Mouse (Mus musculus) embryo, embryonic 11.5 days (tissue): ENCODE measurements around the gene Os9.

ENCODE experiments used
- DNase-seq: peaks from one replicate; pipeline ENCODE4 v3.0.0-alpha.2; 2012; ENCODE audit warnings: low read depth, low spot score

The Os9 gene

DNA sequence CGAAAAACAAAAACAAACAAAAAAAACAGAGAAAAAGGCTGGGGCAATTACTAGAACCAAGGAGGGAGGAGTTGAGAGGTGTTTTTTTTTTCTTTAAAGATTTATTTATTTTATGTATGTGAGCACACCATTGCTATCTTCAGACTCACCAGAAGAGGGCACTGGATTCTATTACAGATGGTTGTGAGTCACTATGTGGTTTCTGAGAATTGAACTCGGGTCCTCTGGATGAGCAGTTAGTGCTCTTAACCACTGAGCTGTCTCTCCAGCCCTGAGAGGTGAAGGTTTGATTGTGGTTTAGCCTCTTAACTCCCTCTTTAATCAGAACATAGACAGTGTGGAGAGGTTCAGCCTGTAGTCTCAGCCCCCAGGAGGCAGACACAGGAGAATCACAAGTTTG, 5.9 kb downstream of the Os9 start:
- no peak for DNase-seq

DNA sequence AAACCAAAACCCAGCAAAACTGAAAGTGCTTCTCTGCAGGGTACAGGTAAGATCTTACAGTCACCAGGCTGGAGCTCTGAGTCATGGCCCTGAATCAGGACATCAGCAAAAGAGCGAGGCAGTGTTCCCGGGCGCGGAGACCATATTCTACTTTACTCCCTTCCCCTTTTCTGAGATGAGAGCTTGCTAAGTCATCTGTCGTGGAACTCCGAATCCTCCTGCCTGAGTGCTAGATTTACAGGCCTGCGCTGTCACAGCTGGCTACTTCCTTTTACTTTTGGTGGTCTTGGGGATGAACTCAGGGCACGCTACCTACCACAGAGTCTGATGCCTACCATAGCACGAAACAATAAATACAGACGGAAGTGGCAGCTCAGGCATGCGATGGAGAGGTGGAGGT, 6.5 kb downstream of the Os9 start:
- no peak for DNase-seq

DNA sequence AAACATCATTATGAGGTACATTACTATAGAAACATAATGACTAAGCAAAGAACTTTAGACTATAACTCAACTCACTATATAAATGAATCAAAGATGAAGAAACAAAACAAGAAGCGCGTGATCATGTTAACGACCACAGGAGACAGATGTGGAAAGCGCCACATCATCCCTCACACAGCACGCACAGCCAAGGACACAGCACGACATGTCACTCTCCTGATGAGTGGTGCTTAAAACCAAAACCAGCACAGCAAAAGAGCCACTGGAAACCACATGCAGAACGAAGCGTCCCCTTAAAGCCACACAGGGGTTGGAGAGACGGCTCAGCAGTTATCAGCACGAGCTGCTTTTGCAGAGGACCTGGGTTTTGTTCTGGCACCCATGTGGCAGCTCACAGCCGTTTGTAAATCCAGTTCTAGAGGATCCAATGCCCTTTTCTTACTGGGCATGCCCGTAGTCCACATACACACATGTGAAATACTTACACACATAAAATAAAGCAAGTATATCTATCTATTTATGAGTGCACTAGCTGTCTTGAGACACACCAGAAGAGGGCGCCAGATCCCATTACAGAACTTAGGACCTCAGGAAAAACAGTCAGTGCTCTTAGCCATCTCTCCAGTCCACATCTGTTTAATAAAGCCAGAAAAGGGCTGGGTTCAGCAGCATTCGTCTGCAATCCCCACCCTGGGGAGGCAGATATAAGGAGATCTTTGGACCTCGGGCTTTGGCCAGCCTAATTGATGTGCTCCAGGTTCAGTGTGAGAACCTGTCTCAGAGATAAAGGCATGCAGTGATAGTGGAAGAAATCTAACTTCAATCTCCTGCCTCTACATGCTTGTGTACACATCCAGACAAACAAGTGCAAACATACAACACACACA, 9.7 kb downstream of the Os9 start:
- DNase-seq = no peak

DNA sequence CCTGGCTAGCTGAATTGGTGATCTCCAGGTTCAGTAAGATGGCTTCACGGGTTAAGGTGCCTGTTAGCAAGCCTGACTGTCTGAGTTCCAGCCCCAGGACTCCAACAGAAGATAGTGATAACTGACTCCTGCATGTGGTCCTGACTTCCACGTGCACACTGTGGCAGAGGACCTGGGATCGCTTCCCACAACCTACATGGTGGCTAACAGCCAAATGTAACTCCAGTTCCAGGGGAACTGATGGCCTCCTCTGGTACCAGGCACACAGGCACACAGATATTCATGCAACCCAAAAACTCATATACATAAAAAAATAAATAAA, 12.7 kb downstream of the Os9 start:
- no peak for DNase-seq

DNA sequence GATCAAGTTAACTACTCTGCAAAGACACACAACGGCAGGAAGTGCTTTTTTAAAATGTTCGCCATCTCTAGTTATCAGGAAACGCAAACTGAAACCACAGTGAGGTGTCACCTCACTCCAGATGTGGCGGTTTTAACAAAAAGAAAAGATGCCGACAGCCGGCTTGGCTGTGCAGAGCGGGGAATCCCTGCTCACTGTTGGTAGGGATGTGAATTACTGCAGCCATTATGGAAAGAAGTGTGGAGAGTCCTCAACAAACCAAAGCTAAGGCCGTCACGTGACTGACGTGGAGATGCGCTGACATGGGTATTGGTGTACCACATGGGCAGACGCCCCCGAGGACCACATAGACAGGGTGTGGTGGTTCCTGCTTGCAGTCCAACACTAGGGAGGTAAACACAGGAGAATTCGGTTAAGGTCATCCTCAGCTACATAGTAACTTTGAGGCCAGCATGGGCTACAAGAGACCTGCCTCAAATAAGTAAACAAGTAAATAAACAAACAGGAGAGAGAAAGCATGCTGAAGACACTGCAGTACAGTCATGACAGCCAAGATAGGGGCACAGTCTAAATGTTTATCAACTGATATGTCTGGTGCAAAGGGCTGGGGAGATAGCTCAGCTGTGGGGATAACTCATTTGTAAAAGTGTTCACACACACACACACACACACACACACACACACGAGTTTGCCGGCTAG, 13.2 kb downstream of the Os9 start:
- no peak for DNase-seq

DNA sequence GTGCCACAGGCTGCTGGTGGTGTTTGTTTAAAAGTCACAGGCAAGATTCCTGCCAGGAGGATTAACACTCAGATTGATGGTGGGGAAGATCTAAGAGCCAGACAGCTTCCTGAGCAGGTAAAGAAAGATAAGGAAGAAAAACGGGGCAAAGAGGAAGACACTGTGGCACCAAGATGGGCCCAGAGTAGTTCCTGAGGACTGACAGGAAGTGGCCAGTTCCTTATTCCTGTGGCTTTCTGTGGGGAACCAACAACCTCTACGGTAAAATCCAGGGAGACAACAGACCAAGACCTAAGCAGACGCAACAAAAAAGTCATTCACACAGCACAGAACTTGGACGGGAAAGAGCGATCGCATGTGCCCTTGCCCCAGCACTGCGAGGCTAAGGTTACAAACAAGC, 17.3 kb downstream of the Os9 start:
- no peak for DNase-seq

DNA sequence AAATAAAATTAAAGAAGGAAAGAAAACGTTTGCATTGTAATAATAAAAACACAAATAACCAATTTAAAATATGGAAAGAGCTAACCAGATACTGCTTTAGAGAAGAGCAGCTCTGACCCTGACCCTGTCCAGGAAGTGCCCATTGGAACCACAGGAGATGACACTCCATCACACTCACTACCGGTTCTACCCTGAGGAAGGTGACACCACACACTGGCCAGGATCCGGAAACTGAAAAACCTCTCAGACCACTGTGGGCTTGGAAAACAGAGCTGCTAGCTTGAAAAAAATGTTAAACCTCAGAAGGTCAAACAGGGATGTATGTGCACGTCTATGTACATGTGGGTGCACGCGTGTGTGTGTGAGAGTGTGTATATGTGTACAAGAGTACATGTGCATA, 19.8 kb downstream of the Os9 start:
- no peak for DNase-seq

DNA sequence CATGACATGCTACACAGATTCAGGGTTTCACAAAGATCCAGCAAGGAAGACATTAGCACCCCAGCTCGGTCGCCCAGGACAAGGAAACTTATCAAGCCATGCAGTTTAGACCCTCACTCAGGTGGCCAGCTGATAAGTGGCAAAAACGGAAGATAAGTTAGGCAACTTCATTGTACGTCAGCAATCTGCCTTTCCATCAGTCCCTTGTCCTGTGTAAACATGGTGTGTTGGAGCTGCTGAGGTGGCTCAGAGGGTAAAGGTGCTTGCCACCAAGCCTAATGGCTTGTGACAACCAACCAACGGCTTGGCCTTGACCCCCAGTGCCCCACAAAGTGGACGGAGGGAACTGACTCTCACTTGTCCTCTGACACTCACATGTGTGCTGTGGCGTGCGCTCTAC, 20.5 kb downstream of the Os9 start:
- no peak for DNase-seq

DNA sequence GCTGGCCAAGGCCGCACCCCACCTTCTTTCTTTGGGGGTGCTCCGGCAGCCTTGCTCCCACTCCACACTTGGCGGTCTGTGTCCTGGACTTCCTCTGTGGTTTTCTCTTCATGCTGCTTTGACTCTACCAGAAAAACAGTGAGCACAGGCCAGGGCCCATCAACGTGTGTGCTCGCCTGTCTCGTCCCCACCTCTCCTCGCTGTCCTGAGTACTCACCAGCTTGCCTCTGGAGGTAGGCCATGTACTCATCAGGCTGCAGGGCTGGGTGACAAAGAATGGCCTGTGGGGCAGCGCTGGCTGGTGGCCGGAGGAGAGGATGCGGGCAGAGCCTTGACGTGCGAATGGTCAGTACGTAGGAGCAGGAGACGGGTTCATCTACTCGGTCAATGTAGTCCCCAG, 21.1 kb downstream of the Os9 start:
- no peak for DNase-seq

DNA sequence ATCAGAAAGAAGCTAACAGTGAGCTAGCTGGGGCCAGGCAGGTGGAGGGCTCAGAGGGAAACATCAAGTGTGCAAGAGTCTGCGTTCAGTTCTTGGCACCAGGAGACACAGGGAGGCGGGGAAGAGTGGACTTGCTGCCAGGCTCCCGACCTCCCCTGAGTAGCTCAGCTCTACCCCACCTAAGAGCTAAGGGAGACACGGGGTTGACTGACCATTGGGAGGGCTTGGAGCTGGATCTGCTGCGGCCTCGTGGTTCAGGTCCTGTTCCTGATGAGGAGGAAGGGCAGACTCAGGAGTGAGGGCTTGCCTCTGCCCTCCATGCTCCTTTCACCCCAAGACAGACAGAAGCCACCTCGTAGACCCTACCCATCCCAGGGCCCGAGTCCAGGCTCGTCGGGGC, 21.7 kb downstream of the Os9 start:
- no peak for DNase-seq

DNA sequence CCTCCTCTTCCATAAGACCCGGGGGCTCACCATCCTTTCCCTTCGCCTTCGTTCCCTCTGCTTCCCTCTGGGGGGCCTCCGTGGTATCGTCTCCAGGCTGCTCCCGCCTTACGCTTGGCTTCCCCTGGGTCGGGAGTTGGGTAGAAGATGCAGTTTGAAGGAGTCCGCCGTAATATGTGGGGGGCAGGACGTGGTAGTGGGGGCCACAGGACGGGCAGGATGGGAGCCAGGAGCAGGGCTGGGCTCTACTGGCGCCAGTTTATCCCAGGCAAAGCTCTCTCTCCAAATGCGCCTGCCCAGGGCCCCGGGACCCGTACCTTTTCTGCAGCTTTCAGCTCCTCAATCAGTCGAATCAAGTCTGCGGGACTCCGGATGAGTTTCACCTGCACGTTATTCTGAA, 22.4 kb downstream of the Os9 start:
- no peak for DNase-seq

DNA sequence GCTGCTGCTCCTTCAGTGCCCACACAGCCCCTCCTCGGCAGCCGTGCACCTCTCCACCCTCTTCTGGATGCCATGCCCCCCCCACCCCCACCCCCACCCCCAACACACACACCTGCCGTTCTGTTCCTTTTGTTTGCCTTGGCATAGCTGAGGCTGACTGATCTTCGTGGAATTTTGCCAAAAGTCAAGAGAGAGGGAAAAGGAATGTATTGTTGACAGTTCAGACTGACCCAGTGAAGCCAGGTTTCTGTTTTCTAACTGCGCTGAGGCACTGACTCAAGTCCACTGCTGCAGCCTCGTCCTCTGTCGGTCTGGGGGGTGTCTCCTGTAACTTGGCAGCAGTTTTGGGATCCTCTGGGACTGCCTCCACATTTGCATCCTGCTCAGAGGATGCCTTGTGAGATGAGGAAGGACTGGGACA, 26.5 kb downstream of the Os9 start:
- no peak for DNase-seq

DNA sequence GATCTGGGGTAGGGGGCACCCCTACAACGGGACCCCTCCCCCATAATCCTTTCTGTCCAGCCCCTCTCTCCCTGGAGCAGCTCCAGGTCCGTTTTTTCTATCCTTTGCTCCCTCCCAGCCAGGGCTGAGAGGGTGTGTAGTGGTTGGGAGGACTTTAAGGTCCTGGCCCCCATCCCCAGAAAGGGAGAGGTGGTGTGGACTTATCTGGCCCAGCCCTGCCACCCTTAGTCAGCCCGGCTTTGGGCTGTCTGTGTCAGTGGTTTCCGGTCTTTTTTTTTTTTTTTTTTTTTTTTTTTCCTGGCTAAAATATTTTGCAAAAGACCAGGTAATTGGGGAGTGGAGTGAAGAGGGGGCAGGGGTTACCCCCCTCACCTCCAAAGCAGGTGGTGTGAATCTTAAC, 28.2 kb downstream of the Os9 start:
- DNase-seq = no peak

DNA sequence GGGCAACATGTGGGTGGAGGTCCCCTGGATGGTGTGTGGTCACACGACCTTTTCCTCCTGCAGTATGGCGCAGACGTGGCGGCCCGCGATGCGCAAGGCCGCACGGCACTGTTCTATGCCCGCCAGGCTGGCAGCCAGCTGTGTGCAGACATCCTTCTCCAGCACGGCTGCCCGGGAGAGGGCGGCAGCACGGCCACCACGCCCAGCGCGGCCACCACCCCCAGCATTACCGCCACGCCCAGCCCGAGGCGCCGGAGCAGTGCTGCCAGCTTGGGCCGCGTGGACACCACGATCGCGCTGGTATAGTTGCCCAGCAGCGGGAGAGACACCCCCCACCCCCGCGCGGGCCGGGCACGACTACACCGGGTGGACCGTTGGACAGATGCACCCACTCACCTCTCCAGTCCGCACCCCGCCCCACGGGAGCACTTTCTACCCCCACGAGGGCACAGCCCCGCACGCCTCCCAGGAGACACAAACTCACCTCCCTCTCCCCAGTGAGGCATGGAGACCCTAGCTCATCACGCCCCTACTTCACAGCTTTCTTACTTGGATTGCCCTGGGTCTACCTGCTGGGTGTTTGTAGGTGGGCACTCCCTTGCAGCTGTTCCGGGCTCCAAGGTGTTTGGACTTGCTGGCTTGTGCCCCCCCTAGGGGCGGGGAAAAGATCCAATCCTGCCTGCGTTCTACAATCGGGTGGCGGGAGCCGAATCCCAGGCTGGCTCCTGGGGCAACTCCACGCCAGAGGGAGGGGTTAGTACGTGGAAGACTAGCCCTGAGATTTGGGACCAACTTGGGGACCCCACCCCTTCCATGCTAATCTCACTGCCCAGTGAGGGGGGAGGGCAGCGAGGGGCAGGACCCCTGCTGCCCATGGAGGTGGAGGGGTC, 29.2 kb downstream of the Os9 start:
- no peak for DNase-seq

DNA sequence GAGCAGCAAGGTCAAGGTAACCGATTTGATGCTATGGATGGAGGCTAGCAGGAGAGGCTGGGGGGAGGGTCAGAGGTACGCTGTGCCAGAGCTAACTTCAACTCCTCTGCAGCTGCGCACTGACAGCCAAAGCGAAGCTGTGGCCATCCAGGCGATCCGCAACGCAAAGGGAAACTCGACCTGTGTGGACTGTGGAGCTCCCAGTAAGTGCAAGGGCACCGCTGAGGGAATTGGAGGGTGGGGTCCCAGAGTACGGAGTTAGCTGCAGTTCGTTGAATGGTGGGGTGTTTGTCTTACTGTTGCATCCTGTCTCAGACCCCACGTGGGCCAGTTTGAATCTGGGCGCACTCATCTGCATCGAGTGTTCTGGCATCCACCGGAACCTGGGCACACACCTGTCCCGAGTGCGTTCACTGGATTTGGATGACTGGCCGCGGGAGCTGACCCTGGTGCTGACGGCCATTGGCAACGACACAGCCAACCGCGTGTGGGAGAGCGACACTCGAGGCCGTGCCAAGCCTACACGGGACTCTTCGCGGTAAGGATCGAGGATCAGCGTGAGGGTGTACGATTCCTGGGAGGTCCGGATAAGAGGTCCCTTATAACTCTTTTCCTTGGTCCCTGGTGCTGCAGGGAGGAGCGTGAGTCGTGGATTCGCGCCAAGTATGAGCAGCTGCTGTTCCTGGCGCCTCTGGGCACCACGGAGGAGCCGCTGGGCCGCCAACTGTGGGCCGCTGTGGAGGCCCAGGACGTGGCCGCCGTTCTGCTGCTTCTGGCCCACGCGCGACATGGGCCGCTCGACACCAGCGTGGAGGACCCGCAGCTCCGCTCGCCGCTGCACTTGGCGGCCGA, 30.1 kb downstream of the Os9 start:
- DNase-seq = no peak

DNA sequence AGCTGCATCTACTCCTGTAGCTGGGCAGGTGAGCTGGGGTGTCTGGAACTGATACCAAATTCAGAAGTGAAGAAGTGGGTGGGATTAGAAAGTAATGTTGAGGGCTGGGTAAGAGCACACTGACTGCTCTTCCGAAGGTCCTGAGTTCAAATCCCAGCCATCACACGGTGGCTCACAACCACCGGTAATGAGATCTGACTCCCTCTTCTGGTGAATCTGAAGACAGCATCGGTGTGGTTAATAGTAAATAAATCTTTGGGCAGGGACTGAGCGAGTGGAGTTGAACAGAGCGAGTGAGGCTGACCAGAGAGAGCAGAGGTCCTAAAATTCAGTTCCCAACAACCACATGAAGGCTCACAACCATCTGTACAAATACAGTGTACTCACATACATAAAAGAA, 35.3 kb downstream of the Os9 start:
- no peak for DNase-seq

DNA sequence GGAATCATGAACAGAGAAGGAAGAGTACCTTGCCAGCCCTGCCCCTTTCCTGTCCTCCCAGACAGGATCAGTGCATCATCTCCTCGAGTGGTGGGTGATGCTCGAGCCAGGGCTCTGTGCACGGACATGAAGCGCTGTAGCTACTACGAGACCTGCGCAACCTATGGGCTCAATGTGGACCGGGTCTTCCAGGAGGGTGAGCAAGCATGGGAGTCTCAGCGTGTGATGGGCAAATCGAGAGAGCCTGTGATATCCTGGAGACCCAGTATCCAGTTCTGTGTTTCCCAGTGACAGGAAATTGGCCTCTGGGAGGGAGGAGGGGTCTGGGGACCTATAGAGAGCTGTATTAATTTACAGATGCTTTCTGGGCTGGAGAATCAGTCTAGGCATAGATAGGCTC, 35.9 kb downstream of the Os9 start:
- DNase-seq = no peak

DNA sequence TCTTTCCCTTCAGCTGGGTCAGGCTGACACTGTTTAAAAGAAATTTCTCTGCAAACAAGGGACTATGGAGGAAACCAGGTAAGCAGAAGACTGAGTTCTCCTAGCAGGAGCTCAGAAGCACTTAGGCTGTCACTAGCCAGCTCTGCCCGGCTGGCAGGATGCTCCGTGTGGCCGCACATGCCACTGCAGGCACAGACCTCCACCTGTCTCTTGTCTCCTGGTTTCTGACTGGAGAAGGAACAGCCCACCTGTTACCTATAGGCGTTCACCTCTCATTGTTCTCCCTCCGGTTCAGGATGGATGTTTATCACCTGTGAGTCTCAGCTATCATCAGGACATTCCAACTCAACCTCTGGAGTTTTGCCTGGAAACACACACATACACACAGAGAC, 37.0 kb downstream of the Os9 start:
- DNase-seq = no peak

DNA sequence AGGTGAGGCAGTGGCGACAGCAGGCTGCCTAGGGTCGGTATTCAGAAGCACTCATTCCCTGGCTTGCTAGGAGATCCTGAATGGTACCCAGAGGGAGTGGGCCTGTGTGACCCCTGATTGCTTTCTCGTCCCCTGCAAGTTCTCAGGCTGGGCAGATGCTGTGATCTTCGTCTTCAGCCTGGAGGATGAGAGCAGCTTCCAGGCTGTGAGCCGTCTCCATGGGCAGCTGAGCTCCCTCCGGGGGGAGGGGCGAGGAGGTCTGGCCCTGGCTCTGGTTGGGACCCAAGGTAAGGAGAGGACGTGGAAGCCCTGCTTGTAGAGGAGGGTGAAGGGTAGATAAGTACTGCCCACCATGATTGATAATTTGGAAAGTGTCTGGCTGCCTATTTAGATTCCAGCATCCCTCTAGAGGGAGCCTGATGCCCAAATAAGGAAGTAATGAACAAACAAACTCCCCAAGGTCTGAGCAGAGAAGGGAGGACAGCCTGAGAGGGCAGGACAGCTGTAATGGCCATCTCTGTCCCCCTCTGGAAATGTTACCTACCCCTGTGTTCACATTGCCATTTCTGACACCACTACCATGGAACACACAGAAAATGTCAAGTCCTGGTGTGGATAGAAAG, 37.5 kb downstream of the Os9 start:
- no peak for DNase-seq

DNA sequence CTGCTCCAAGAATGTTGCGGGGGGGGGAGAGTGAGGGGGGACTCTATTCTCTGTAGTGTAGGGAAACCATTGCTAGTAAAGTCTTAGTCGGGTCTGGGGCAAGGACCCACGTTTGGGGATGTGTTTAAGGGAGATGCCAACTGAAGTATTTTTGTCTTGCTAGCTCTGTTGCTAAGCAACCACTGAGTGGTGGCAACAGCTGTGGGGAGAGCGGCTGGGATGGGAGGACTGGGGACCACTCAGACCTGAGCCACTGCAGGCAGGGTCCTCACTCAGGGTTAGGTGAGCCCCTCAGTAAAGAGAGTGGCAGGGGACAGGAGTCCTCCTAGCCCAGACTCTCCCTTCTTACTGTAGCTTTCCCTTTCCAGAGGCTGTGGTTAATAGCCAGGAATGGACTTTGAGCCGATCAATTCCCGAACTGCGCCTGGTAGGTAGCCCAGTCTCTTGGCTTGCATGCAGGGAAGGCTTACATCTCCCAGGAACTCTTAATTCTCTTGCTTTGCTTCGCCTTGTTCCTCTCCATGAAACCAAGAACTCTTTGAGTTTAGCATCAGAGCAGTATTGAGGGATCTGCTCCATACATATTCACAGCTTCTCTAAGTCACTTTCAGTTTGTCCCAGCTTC, 38.8 kb downstream of the Os9 start:
- no peak for DNase-seq
